Mouse (Mus musculus) lung, postnatal 36 days (tissue): Measurements from ENCODE around the gene Rngtt.
"Not testable (repeated sequence)": the region's sequence is repeated elsewhere in the genome, so short reads cannot be mapped to it uniquely, and the experiment has no call there.

Experiments used
- DNase-seq: peaks from one replicate; pipeline ENCODE4 v3.0.0; 2022; ENCODE audit warnings: mixed read lengths

The Rngtt gene

DNA sequence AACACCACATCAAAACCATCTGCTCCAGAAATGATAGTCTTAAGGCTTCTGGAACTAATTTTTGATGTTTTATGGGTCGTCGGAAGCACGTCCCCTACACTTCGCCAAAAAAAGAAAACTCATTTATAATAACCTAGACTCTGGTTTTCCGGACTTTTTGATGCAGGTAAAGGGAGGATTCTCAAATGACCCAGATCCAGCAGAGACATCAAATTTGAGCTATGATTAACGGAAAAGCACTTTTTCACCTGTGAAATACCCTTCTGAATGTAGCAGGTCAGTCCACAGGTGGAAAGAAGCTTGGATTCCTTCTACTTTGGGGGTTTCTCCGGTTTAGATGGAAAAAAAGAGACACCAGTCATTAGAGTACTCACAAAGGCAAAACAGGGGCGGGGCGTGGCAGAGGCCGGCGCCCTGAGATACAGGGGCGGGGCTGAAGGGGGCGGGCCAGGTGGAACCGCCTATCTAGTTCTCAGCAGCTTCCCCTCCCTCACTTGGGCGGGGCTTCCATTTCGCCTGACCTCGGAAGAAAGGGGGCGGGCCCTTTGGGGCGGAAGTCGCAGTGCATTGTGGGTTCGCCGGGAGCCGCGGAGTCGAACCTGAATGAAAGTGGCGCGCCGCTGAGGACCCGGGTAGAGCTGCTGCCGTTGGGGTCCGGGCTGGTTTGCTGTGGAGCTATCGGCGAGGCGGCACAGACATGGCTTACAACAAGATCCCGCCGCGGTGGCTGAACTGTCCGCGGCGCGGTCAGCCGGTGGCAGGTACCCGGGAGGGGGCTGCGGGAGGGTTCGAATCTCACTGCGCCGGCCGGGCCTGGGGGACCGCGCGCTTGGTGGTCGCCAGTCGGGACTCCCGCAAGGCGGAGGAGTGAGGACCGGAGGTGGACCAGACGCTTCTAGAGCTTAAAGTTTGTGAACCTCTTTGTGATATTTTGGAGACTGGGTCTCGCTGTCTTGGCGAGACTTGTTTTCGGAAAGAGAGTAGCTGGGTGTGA, at the start of gene Rngtt:
TSS of gene Rngtt (plus strand) at position 548 of the 994 bp plus-strand sequence.
- DNase-seq: peak; percentile 99

DNA sequence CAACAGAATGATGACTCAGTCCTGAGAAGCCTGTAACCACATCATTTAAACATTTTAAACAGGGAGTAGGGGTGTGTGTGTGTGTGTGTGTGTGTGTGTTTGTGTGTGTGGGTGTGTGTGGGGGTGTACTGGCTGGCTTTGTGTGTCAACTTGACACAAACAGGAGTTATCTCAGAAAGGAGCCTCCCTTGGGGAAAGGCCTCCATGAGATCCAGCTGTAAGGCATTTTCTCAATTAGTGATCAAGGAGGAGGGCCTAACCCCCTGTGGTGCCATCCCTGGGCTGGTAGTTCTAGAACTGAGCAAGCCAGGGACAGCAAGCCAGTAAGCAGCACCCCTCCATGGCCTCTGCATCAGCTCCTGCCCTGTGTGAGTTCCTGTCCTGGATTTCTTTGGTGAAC, 49.8 kb upstream of the Rngtt start:
- DNase-seq: no peak

DNA sequence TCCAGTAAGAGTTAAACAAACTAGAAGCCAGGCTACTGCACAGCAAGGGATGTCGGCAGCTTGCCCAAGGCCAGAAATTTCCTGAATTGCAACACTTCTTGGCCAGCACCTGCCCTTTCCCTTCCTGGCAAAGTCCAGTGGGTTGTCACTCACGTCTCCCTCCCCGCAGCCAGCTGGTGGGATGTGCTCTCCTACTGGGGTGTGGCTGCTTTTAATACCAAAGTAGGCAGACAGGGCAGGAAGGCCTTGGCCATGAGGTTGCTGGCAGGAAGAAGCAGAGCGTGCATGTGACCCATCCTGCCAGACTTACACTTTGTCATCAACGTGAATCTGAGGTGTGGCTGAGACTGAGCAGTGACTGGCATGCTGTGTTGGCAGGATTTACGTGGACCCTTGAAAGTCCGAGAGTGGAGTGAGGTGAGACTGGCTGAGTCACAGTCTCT, 48.8 kb upstream of the Rngtt start:
- peak; percentile 96 for DNase-seq

DNA sequence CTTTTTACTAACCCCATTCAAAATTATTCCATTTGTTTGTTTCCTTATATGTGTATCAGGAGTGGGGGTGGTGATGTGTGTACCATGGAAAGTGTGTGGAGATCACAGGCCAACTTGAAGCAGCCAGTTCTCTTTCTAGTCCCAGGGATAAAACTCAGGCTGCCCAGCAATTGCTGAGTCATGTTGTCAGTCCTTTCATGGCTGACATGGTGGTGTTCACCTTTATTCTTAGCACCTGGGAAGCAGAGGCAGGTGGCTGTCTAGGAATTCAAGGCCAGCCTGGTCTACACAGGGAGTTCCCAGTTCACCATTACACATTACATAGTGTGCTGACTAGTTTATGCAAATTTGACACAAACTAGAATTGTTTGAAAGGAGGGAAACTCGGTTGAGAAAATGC, 47.2 kb upstream of the Rngtt start:
- no peak for DNase-seq

DNA sequence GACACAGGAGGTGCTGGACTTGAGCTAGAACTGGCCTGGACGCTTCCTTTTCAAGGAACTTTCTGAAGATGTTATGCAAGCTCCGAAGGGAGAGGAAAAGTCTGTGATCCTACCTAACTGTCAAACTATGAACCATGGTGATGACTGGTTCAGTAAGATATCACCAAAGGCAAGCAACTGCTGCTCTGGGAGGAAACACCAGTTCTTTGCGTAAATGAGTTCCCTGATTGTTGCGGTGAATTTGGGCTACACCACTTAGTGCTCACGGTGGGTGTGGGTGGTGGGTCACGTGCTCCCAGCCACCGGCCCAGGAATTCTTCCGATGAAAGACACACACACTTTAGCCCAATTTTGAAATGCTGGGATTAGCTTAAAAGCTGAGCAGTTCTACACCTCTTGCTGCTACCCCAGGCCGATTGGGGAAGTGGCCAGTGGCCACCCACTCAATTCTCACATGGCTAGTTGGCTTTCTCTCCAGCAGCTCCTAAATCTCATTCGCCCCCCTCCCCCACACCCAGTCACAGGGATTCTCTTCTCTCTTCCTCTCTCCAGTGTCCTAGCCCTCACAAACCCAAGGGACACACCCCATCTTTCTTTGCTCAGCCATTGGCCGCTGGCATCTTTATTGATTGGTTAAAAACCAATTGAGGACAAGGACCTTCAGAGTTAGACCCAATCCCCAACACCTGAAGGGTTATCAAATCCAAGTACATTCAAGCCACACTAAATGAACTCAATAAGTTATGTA, 45.0 kb upstream of the Rngtt start:
- peak; percentile 55 for DNase-seq

DNA sequence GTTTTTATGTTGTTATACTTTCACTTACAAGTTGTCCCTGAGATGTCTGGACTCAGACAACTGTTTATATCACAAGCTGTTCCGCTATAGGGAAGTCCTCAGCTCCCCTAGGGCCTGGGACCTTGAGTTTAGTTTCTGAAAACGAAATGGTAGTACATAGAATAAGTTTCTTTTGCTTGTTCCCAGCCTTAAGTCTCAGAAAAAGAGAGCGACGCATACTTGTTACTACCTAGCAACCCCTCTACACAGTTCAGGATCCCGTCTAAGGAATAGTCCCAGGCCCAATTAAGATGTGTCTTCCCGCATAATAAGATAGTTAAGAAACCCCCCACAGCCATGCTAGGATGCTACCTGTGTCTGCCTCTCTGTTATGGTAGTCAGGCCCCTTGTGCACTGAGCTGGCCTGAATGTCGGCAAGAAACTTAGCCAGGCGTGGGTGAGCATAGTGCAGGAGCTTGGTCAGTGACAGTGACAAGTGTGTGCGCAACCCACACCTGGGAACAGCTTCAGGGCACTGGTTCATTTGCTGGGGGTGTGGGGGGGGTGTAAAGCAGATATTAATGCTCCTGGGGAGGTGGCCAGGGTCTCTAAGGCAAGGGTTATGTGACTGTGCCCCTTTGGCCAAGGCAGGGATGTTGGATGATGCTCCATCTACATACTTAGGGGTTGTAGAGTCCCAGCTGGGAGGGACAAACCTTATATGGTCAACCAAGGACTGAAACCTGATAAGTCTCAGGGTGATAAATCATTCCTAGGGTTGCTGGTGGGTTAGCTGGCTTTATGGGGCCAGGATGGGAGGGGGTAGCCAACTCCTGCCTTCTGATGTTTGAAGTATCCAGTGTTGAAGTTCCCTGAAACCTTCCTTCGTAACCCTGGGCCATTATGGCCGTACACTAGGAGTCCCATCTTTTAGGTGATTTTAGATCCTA, 39.5 kb upstream of the Rngtt start:
- DNase-seq: no peak

DNA sequence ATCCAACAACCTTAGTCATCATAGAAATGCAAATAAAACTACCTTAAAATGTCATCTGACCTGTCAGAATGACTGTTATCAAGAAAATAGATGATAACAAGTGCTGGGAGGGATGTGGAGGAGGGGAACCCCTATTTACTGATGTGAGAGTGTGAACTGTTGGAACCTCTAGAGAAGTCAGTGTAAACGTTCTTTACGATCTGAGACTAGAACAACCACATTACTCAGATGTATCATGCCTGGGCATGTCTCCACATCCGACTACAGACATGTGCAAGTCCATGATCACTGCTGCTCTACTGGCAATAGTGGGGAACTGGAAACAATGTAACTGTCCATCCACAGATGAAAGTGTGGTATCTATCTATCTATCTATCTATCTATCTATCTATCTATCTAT, 36.7 kb upstream of the Rngtt start:
- DNase-seq: no peak

DNA sequence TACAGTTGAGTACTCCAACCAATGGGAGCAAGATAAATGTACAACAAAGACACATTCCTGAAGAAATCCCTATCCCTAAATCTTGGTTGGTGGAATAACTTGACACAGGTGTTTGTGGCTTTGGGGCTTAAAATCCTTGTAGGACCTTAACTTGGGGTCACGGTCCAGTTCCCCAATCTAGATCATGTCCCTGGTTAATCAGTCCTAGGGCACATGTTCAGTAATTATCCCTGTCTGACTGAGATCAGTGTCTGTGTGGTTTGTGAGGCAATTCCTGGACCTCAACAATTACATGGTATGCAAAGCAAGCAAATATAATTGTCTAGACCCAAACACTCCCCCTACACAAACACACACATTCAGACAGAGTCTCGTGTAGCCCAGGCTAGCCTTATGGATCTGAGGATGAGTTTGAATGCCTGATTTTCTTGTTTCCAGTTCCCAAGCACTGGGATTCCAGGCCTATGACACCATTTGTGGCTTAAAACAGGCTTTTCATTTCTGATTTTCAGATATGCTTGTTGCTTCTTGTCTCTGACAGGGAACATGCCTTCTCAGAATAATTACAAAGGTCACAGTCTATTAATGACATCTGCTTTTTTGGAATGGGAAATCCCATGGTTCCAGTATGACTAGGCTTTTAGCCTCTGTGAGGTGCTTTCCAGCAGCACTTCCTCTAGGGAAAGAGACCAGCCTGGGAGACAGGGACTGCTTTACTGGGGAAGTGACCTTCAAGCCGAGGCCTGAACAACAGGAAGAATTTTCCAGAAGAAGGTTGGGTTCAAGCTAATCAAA, 28.0 kb upstream of the Rngtt start:
- DNase-seq: no peak

DNA sequence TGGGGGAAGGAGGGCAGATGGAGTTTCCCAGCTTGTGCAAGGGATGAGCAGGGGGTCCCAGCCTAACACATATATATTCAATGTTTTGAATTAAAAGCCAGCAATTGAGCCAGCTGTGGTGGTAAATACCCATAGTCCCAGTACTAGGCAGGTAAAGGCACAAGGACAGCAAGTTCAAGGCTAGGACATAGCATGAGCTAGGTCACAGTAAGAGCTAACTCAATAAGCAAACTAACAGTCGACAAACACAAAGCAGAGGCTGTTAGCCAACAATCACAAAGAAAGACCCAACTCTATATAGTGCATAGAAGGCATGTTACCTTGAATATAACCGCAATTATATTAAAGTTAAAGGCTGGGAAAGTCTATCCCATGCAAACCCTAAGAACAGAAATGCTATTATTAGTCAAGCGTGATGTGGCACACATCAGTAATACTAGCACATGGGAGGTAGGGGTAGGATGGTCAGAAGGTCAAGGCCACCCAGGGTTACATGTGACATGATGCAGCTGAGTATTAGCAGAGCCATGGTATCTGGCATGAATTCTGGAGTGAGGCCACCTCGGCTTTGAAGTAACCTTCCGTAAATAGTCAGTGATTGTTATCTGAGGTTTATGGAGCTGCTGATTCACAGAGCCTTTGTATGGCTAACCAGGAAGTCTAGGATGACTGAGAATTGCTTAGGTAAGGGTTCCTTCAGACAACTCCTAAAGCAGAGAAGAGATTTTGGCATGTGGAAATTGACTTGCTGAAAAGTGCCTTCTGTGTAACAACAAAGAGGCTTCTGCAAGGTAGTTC, 25.8 kb upstream of the Rngtt start:
- no peak for DNase-seq

DNA sequence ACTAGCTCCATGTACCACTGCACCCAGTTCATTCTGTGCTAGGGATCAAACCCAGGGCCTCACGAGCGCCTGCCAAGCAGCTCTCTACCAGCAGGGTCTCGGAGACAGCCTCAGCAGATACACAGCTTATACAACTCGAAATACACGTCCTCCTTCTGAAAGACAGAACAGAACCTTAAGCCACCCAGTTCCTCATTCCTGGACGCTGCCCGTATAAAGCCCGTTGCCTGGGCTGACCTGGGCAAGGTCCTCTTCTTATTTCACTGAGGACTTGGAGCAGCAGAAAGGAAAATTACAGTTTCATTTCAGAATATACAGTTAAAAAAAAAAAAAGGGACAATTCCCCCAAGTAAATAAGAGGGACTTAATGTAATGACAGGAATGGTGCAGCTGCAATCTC, 24.7 kb upstream of the Rngtt start:
- DNase-seq: peak; percentile 20

DNA sequence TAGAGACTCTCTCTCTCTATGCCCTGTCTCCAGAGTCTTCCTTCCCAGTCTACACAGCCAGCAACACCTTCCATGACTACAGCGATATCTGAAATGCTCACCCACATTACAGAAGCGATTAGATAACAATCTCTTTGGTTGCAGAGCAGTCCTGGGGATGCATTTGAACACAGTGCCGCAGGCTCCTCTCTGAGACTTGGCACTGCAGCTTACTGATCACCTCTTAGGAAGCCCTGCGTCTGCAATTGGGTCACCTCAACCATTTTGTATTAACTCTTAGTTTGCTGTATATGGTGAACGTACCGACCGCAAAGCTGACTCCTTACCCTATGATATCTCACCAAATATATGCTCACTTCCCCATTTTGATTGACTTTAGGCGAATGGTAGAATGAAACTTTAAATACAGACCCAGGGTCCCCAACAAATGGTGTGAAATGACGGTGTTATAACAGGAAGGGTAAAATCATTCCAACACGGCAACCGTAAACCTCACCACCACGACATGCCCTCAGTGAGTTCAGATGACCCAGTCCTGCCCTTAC, 20.9 kb upstream of the Rngtt start:
- DNase-seq: no peak

DNA sequence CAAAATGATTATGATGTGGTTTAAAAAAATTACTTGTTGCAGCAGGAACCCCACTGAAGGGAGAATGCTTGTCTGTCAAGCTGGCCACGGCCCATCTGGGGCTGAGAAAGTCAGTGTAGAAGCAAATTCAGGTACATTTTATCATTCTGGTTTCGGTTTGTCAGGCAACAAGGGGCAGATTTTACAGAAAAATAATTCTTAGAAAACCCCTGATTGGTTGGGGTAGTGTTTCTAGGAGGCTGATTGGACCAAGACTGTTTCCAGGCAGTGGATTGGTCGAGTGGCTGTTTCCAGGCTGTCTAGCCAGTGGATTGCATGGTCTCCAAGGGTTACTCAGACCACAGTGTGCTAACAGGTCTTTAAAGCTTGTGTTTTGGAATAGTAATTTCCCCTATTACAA, 20.1 kb upstream of the Rngtt start, which contains the start of gene Pnrc1:
TSS of gene Pnrc1 (minus strand) at position 162 of the 400 bp plus-strand sequence.
- DNase-seq: peak; percentile 86

DNA sequence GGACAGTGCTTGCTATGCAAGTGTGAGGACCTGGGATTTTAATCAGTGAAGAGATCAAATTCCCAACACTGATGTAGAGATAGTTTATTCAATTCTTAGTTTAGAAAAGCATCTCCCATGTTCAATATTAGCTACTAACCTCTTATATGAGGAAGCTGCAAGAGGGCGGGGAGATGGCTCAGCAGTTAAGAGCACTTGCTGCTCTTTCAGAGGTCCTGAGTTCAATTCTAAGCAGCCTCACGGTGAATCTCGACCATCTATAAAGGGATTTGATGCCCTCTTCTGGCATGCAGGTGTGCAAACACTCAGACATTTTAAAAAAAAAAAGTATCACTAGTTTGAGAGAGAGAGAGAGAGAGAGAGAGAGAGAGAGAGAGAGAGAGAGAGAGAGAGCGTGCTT, 19.2 kb upstream of the Rngtt start:
- peak; percentile 18 for DNase-seq

DNA sequence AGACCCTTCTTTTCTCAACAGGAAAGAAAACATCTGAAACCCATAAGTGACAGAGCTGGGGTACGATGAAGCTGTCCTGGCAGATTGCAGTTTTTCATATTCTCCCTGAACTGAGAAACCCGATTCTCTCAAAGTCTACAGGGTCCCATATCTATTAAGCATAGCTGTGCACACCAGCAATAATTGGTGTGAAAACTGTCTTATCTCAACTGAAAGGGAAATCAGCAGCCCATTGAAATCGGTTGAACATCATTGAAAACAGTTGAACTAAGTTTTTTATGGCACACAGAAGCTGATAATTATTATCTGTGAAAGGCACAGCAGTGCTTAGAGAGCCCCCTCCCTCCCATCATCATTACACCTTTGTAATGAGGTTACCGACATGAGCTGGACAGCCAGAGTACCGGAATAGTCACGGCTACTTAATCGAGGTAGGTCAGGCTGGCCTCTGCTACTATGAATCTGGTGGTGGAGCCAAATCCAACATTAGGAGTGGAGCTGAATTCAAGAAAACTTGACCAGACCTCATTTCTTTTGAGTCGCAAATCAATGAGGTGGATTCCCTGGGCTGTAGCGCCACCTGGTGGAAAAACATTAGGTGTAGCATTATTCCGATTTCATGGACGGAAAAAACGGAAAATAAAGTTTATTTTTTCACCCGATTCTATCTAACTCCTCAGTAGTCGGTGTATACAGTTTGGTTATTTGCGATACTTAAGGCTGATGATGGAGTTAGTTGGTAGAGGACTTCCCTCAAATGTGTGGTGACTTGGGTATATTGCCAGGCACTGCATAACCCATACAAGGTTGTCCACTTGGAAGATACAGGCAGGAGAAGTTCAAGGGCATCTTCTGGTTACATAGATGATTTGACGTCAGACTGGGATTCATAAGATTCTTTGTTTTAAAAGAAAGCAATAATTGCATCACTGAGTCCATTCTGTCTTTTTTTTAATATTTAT, 17.4 kb upstream of the Rngtt start:
- DNase-seq: peak; percentile 78

DNA sequence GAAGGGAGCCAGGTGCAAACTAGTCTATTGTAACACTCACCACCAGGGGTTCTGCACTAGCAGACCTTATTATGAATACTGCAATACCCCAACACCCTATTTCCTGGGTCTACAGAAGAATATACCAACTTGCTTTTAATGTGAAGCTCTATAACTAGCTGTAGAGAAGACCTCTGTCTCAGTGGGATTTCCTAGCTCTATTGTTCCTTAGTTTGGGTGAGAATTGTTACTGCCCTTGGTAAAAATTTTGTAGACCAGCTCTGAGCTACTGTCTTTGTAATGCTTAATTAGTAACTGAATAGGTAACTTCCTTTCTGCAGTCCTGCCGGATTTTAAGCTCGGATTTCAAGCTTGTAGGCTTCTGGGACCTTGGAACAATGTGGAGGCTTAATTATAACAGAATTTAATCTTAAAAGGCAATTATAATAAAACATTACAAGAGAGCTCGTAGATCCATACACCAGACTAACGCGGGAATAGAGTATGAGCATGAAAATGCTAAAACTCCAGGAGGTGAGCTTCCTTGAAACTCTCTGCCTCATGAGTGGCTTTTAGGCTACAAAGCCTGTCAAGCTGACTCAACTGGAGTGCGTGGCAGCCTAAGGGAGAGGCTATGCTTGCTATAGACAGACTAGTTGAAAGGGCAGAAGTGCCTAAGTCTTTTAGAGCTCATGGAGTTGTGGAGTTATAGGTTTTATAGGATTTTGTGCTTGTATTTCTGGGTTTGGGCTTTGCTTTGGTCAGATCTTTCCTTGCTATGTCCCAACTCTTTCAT, 9.0 kb upstream of the Rngtt start:
- not testable (repeated sequence) for DNase-seq

DNA sequence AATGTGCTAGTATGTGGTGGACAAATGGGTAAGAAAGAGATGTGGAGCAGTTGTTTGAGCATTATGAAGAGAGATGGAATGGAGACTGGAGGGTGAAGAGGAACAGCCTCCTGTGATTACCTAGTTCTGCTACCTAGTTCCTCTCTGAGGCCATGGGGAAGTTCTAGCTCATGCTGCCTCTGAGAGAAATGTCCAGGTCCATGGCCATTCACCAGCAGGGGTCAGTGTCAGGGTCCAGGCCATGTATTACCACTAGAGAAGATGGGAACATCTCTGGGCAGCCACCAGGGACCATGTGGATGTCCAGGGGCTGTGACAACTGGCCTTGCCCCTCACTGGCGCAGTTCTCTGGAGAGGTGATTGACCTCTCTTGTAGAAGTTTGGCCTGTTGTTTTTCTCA, 7.1 kb upstream of the Rngtt start:
- DNase-seq: no peak

DNA sequence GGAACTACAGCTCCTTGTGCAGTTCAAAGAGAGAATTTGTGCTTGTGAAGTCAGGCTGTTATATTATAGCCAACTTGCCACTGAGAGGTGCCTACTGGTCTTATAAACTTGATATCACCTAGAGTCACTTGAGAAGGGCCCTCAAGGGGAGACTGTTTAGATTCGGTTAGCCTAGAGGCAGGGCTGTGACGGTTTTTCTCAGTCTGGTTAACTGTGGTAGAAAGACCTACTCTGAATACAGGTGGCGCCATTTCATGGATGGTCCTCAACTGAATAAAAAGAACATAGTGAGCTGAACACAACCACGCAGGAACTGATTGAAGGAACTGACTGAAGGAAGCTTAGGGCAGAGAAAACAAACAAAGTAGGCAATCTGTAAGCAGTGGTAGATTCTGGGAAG, 3.0 kb upstream of the Rngtt start:
- DNase-seq: no peak

DNA sequence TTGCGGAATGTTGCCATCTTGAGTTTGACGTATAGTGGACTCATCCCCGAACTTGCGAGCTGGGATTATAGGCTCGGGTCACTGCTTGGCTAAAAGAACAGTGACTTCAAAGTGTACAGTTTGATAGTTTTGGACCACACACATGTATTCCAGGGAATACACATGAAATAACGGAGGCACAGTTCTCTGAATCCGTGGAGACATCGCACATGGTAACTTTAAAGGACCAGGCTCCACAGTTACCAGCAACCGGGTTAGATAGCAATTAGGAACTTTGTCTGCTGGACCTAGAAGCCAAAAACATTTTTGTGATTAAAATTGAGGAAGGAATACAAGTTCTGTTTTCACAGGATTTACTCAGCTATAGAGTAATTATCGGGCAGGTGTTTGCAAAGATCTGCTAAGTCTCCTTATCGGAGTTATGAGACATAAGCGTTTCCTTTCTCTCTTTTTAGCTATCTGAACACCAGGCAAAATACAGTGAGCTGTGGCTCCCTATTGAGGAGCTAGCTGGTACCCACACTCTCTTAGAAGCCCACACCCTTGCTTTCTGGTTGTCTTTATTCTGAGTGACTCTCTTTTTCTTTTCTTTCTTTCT, 828 bp downstream of the Rngtt start:
- DNase-seq: no peak
